Mouse (Mus musculus): ENCODE measurements around the gene Syne1.

Gene Syne1

DNA sequence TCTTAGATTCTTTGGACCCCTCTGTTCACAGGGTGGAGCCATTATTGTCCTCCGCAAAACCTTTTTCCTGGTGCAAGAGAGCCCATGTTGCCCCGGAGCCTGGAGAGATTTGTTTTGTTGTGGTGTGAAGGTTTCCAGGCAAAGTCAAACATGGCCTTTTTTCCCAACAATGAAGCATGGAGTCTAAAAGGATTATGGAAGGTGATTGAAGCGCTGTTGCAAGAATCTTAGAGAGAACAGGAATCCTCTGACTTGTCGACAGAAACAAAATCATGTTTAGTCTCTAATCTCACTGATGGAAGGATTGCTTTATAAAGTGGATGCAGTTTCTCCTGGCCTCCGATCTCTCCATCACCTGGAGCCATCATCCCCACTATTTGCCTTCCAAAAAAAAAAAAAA lies at the start of gene Syne1:
Syne1 (minus strand) TSS at position 101 of the 400 bp plus-strand sequence.
- no peak for DNase-seq (ENCODE audit: low spot score in 2 of 2)

- DNase-seq (ENCODE audit: low spot score in 2 of 2): peak; percentile 50 to 68
These were observed 48.8 kb upstream of the Syne1 start for GRCm38 (mm10) chr10:5600123-5600522.

DNA sequence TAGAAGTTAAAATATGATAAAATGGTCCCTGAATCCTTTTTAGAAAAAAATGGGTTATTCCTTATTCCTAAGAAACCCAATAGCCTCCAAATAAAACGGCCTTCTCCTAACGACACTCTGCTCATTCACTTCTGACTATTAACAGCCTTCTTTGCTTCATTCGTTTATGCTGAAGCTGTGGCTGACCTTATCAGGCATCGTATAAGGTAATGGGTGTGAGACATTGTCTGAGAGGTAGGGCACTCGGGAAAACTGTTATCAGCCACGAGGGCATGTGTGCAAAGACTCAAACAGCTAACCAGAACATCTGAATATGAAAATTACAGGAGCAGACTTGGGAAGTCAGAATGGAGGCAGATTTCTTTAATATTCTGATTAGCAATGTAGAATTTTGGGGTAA lies 45.3 kb upstream of the Syne1 start:
- DNase-seq (ENCODE audit: low spot score in 2 of 2): no peak

DNA sequence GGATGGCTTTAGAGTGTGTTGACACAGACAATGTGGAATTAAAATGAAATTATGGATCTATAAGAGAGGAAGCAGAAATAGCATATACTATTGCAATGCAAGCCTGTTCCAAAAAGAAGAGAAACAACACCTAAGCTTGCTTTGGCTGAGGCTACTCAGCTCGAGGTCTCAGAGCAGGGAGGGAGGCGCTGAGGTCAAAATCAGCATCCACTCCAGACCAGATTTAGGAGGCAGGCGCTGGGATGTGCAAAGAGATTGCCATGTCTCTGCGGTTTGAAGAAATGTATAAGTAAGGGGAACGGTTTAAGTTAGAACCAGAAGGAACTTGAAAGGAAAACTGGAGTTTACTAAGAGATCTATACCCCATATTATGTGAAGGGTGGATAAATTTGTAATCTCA lies 43.2 kb upstream of the Syne1 start:
- DNase-seq (ENCODE audit: low spot score in 2 of 2): no peak

- DNase-seq (ENCODE audit: low spot score in 2 of 2): no peak
These were observed 42.2 kb upstream of the Syne1 start, which contains the start of gene Myct1 for GRCm38 (mm10) chr10:5593464-5593863. Gene Myct1, plus strand, starts transcription at chr10:5593775.

DNA sequence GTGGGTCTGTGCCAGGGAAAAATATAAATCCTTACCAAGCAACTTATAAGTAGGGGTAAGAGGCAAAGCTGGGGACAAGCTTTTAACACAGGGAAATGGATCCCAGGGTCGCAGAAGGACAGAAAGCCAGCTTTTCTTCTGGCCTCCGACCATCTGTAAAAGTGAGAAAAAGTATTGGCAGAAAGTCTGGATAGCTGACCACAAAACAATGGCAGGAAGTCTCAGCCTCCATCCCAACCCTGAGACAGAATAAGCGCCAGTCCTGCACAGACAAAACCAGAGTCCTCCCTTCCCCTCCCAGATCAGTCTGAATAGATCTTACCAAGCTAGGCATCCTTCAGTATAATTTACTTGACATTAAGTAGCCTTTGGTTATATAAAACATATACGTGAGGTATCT lies 40.7 kb upstream of the Syne1 start:
- no peak for DNase-seq (ENCODE audit: low spot score in 2 of 2)

- DNase-seq (ENCODE audit: low spot score in 2 of 2): no peak
These were observed 39.8 kb upstream of the Syne1 start for GRCm38 (mm10) chr10:5591061-5591460.

DNA sequence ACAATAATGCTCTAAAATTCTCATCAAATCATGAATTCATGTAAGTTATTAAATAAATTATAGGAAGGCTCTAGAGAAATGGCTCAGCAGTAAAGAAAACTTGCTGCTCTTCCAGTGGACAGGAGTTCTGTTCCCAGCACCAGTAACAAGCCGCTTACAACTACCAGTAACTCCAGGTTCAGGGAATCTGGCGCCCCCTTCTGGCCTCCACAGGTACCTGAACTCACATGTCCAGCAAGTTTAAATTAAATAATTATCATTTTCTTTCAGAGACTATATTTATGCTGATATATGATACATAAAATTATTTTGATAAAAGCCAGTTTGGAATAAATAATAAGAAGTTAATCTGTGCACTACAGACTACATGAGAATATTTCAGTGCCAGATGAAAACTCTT lies 22.0 kb upstream of the Syne1 start:
- peak in 1 of 2 experiments; percentile 29 for DNase-seq (ENCODE audit: low spot score in 2 of 2)

DNA sequence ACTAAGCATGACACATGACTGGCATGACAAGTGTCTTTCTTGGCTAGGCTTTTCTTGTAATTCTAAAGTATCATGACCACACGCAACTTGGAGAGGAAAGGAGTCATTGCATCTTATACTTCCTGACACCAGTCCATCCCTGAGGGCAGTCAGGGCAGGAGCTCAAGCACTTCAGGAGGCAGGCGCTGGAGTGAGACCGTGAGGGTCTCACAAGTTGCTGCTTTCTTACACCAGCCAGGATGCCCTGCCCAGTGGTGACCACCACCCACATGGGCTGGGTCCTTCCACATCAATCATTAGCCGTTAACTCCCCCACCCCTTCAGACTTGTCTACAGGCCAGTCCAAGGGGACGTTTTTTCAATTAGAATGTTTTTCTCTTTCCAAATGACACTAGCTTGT lies 20.1 kb upstream of the Syne1 start:
- DNase-seq (ENCODE audit: low spot score in 2 of 2): no peak

DNA sequence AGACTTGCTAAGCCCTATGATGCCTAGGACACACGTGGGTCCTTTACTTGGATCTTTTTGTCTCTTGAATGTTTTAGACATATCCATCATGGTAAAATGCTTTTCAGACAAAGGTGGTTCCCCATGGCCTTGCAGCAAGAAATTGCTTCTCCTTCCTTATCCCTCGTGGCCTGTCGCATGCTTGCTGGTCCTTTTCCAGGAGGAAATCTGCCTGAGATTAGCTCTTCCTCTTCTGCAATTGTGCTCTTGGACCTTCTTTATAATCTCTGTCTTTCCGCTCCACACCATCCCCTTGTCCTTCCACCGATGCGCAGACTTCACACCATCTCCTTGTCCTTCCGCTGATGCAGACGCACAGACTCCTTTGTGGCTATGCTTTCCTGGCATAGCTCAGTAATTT lies 18.8 kb upstream of the Syne1 start:
- DNase-seq (ENCODE audit: low spot score in 2 of 2): no peak

GRCm38 (mm10) chr10:5568991-5569390 lies 17.7 kb upstream of the Syne1 start:
- no peak for DNase-seq (ENCODE audit: low spot score in 2 of 2)

DNA sequence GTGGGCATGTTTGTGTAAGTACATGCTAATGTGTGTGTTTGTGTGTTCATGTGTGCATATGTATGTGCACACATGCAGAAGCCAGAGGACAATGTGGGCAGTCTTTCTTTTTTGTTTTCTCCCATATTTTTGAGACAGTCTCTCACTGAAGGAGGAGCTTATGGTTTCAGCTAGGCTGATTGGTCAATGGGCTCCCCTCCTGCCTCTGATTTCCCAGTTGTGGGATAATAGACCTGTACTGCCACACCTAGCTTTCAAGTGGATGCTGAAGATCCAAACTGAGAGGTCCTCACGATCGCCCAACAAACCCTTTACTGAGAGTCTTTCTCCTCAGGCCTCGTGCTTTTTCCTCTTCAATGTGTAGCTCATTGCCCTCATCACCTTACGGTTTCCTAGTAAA lies 10.4 kb upstream of the Syne1 start:
- DNase-seq (ENCODE audit: low spot score in 2 of 2): no peak

- no peak for DNase-seq (ENCODE audit: low spot score in 2 of 2)
These were observed 9.2 kb upstream of the Syne1 start for GRCm38 (mm10) chr10:5560526-5560925.

GRCm38 (mm10) chr10:5558808-5559207 lies 7.5 kb upstream of the Syne1 start:
- DNase-seq (ENCODE audit: low spot score in 2 of 2): no peak

- no peak for DNase-seq (ENCODE audit: low spot score in 2 of 2)
These were observed 3.7 kb upstream of the Syne1 start for GRCm38 (mm10) chr10:5554941-5555340.

- peak; percentile 11 to 46 for DNase-seq (ENCODE audit: low spot score in 2 of 2)
These were observed 887 bp downstream of the Syne1 start for GRCm38 (mm10) chr10:5550168-5551021.

DNA sequence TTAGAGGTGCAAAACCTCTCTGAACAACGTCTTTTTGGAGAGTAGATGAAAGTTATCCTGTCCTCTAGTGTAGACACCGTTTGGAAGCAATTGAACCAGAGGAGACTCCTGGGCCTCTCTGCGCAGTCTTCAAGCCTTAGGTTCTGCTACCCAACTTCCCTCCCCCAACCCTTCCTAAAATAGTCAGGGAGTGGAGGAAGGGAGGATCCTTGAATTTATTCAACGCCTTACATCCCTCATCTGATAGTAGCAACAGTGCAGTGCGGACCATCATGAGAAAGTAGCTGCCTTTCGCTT lies 1.5 kb downstream of the Syne1 start:
- no peak for DNase-seq (ENCODE audit: low spot score in 2 of 2)

GRCm38 (mm10) chr10:5548651-5549050 lies 2.6 kb downstream of the Syne1 start:
- DNase-seq (ENCODE audit: low spot score in 2 of 2): no peak

DNA sequence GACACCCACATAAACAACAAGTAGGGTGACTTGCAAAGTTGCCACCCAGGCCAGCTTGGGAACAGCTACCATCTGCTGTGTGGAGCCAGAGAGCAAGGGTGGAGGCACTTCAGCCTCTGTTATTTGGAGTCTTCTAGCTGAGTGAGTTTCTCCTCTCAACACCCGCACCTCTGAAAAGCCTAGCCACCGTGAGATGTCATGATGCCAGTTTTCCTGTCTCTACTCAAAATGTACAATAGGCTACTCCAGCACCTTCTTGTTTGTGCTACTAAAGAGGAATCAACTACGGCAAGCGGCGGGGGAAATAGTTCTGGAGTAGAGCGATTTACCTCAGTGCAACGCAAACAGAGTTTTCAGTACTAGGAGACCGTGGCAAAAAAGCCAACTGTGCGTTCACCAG lies 3.5 kb downstream of the Syne1 start:
- DNase-seq (ENCODE audit: low spot score in 2 of 2): no peak

DNA sequence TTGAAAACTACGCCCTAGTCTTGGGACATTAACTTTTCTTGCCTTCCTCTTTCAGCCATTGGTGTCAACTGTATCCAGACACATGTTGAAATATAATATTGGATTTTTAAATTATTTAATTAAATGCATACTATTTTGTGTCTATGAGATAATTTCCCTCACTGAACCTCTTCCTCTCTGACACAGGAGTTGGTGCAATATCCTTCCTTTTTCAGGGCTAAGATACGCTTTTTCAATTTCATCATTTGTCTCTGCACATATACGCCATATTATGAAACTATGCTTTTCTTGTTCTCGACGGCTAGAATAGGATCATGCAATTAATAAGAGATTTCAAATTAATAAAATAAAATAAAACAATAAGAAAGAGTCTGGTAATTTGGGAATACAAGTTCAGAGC lies 4.9 kb downstream of the Syne1 start:
- DNase-seq (ENCODE audit: low spot score in 2 of 2): no peak

- DNase-seq (ENCODE audit: low spot score in 2 of 2): no peak
These were observed 23.0 kb downstream of the Syne1 start for GRCm38 (mm10) chr10:5528284-5528683.

DNA sequence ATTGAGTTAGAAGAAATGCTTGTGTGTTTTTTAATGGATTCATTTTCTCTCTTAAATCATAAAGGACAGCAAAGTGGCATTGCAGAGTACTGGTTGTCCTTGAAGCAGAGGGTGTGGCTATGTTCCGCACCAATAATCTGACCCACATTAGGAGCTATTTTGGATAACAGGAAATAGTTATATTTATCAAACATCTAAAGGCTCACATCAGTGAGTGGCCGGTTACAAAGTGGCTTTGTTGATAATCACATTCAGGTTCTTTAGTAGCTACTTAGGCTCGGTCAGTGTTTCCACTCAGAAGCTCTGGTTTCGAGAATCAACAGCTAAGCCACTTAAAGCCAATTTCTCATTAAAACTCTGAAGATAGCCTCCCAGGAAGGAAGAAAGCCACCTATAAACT lies 23.6 kb downstream of the Syne1 start:
- DNase-seq (ENCODE audit: low spot score in 2 of 2): peak in 1 of 2 experiments; percentile 20

DNA sequence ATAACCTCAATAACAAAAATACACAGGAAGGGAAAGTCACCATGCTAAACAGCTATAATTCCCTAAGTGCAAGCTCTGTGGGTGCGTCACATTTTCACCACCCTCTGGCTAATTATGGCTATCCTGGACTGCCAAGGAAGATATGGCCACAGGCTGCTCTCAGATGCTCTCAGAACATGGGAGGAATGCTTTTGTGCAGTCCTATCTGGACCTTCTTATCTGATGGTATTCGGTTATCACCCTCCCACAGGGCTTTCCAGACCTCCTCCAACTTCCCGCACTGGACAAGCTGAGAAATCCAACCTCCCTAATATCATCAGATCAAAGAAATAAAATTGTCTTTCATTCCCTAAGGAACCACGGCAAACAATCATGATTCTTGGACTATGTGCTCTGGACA lies 28.4 kb downstream of the Syne1 start:
- no peak for DNase-seq (ENCODE audit: low spot score in 2 of 2)

DNA sequence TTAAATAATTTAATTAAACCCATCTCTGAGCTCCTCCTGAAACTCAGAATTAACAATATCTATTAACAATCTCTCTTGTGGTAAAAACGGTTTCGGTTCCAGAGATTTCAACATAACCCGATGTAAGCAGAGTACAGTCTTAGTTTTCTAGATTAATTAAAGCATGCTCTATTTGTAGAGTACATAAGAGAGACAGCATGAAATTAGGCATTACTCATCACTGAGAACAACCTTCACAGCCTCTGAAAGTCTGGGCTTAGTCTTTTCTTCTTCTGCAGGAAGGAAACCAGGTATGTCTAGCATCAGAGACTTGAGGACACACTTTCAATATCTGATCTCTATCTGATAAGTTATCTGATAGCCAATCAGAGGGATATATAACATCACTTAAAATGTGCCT lies 29.0 kb downstream of the Syne1 start:
- DNase-seq (ENCODE audit: low spot score in 2 of 2): no peak

Data from spleen, postnatal 10 days (tissue).